Mouse (Mus musculus): Measurements from ENCODE around the gene Snrpn. TPM values are rescaled to one million over a fixed set of nuclear protein-coding genes. Genes with fewer than 3 reads are reported as not detected.
"Not testable (repeated sequence)": the region's sequence is repeated elsewhere in the genome, so short reads cannot be mapped to it uniquely, and the experiment has no call there.

Snrpn gene
- 30.8 and 39.9 TPM in 2 replicates for polyA plus RNA-seq (2012; ENCODE audit: insufficient read depth, insufficient read length, missing spikeins)

DNA sequence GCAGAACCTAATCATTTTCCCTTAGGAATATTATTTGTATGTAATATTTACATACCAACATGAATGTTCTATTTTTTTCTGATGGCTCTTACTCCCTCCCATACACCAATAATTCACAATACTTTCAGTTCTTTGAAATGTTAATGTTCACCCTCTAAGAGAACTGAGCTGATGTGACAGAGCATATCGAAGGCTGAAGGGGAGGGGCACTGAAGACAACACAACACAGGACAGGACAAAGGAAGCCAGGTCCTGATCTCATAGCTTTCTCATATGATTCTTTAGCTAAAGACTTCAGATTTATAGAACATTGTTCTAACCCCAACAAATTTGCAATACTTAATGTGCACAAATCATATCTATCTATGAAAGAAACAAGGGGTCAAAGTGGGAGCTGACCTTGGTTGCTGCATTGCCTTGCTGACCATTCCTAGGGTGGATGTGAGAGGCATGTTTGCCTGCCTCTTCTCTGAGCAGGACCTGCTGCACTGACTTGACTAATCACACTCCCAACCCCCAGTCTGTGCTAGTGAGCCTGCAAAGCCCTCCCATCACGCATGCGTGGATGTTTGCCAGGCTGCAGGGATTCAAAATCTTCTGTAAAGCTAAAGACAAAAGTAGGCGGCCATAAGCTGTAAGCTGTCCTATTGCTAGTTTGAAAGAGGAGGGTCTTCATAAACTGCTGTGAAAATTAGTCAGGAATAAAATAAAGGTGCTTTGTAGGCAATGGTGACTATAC lies at the start of gene Snrpn:
TSS of gene Snrpn (minus strand) at position 478 of the 739 bp plus-strand sequence.
- Histone ChIP-seq H3K27ac (replicated peaks; ENCODE audit: low read depth, low read length) (no peak within 1 kb of the TSS), H3K4me3 (ENCODE audit: insufficient read depth, low read depth, low read length) (no peak within 1 kb of the TSS), H3K4me1 (ENCODE audit: control insufficient read depth, insufficient read depth, insufficient read length, low read length) (no peaks in the 10 kb centered on the region)

GRCm38 (mm10) chr7:60170250-60171185 lies 30.5 kb upstream of the Snrpn start:
- no peak overlapping the region for H3K27ac ChIP-seq (replicated peaks; ENCODE audit: low read depth, low read length)
- H3K4me1 ChIP-seq (ENCODE audit: control insufficient read depth, insufficient read depth, insufficient read length, low read length): no peaks in the 10 kb centered on the region
- no peak overlapping the region for H3K4me3 ChIP-seq (ENCODE audit: insufficient read depth, low read depth, low read length)

- no peak overlapping the region for H3K4me3 ChIP-seq (ENCODE audit: insufficient read depth, low read depth, low read length)
- no peaks in the 10 kb centered on the region for H3K4me1 ChIP-seq (ENCODE audit: control insufficient read depth, insufficient read depth, insufficient read length, low read length)
- H3K27ac ChIP-seq (replicated peaks; ENCODE audit: low read depth, low read length): no peak overlapping the region
These were observed 14.7 kb downstream of the Snrpn start for GRCm38 (mm10) chr7:60125332-60125731.

GRCm38 (mm10) chr7:60123086-60123624 lies 16.9 kb downstream of the Snrpn start:
- H3K4me3 ChIP-seq (ENCODE audit: insufficient read depth, low read depth, low read length); H3K4me1 ChIP-seq (ENCODE audit: control insufficient read depth, insufficient read depth, insufficient read length, low read length); H3K27ac ChIP-seq (replicated peaks; ENCODE audit: low read depth, low read length): not testable (repeated sequence)

GRCm38 (mm10) chr7:60122434-60123085 lies 17.5 kb downstream of the Snrpn start:
- Histone ChIP-seq H3K4me3 (ENCODE audit: insufficient read depth, low read depth, low read length) (no peak overlapping the region), H3K4me1 (ENCODE audit: control insufficient read depth, insufficient read depth, insufficient read length, low read length) (no peaks in the 10 kb centered on the region), H3K27ac (replicated peaks; ENCODE audit: low read depth, low read length) (no peak overlapping the region)

- Histone ChIP-seq H3K4me1 (ENCODE audit: control insufficient read depth, insufficient read depth, insufficient read length, low read length) (no peaks in the 10 kb centered on the region), H3K4me3 (ENCODE audit: insufficient read depth, low read depth, low read length) (no peak overlapping the region), H3K27ac (replicated peaks; ENCODE audit: low read depth, low read length) (no peak overlapping the region)
These were observed 42.7 kb downstream of the Snrpn start for GRCm38 (mm10) chr7:60097154-60097859.

GRCm38 (mm10) chr7:60076301-60076700 lies 63.7 kb downstream of the Snrpn start:
- Histone ChIP-seq H3K27ac (replicated peaks; ENCODE audit: low read depth, low read length) (no peak overlapping the region), H3K4me1 (ENCODE audit: control insufficient read depth, insufficient read depth, insufficient read length, low read length) (no peaks in the 10 kb centered on the region), H3K4me3 (ENCODE audit: insufficient read depth, low read depth, low read length) (no peak overlapping the region)

GRCm38 (mm10) chr7:60047481-60048201 lies 92.4 kb downstream of the Snrpn start:
- no peak overlapping the region for H3K27ac ChIP-seq (replicated peaks; ENCODE audit: low read depth, low read length)
- H3K4me1 ChIP-seq (ENCODE audit: control insufficient read depth, insufficient read depth, insufficient read length, low read length): no peaks in the 10 kb centered on the region
- H3K4me3 ChIP-seq (ENCODE audit: insufficient read depth, low read depth, low read length): no peak overlapping the region

- no peak overlapping the region for H3K27ac ChIP-seq (replicated peaks; ENCODE audit: low read depth, low read length)
- no peaks in the 10 kb centered on the region for H3K4me1 ChIP-seq (ENCODE audit: control insufficient read depth, insufficient read depth, insufficient read length, low read length)
- H3K4me3 ChIP-seq (ENCODE audit: insufficient read depth, low read depth, low read length): no peak overlapping the region
These were observed 126.8 kb downstream of the Snrpn start for GRCm38 (mm10) chr7:60013186-60013585.

- Histone ChIP-seq H3K4me3 (ENCODE audit: insufficient read depth, low read depth, low read length) (no peak overlapping the region), H3K27ac (replicated peaks; ENCODE audit: low read depth, low read length) (no peak overlapping the region), H3K4me1 (ENCODE audit: control insufficient read depth, insufficient read depth, insufficient read length, low read length) (no peaks in the 10 kb centered on the region)
These were observed 132.2 kb downstream of the Snrpn start for GRCm38 (mm10) chr7:60007727-60008360.

DNA sequence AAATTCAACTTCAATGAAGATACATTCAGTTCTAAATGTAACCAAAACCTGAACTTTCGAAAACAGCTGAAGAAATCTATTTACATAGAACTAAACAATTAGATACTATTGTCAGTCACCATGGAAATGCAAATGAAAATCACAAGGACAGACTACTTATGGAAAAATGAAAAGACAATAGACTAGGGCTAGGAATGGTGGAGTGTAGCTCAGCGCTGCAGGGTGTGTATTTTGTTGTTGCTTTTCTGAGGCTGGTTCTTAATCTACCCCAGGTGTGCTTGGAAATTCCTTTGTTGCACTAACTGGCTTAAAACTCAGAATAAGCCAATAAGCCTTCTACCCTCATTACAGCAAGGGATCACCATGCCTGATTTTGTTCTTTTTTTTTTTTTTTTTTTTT lies 133.8 kb downstream of the Snrpn start:
- H3K4me1 ChIP-seq (ENCODE audit: control insufficient read depth, insufficient read depth, insufficient read length, low read length): no peaks in the 10 kb centered on the region

GRCm38 (mm10) chr7:60004606-60005330 lies 135.3 kb downstream of the Snrpn start, which contains the start of the genes Snurf and Gm38393:
TSS of gene Snurf (minus strand) at chr7:60005049.
TSS of gene Gm38393 (minus strand) at chr7:60005064.
- Histone ChIP-seq H3K27ac (replicated peaks; ENCODE audit: low read depth, low read length) (no peak within 1 kb of the TSS), H3K4me1 (ENCODE audit: control insufficient read depth, insufficient read depth, insufficient read length, low read length) (no peaks in the 10 kb centered on the region), H3K4me3 (ENCODE audit: insufficient read depth, low read depth, low read length) (peak within 1 kb of the TSS; percentile 66)

More for the DNA sequence above, 133.8 kb downstream of the Snrpn start:
- Histone ChIP-seq H3K27ac (replicated peaks; ENCODE audit: low read depth, low read length) (no peak overlapping the region), H3K4me3 (ENCODE audit: insufficient read depth, low read depth, low read length) (no peak overlapping the region)

Measured in brown adipose tissue, adult 24 weeks (tissue).